ENCODE assay signal across 8 mouse cellular contexts in the genomic region with DNA sequence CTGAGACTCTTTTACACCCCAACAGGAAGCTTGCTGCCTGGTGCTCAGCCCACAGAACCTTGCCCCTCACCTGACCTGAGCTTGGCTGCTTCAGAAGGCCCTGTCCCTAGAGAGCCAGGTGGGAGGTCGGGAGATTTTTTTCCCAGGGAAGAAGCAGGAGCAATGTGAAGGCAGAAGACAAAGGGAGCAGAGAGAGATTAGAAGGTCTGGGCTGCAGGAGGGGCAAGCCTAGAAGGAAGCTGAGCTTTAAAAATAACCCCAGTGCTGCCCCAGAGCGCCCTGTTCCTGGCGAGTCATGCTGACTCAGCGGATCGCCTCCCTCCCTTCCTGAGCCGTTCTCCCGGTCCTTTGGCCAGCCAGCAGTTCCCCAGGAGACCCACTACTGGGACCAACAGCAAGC. TPM values are rescaled to one million over a fixed set of nuclear protein-coding genes. Genes with fewer than 3 reads are reported as not detected.
DNase-seq lines count a peak whose midpoint lies in the region; ATAC-seq lines count a peak whose summit lies in the region.

No protein-coding gene starts in this region.

- H3K4me1 ChIP-seq in forebrain, embryonic 13.5 days = peaks cover 42% of the 10 kb centered on the region
- peaks cover 40% of the 10 kb centered on the region for H3K4me1 ChIP-seq in hindbrain, embryonic 14.5 days (replicated peaks; ENCODE audit: control insufficient read depth, insufficient read depth, low read length)
- peaks cover 73% of the 10 kb centered on the region for H3K4me1 ChIP-seq in liver, embryonic 11.5 days (replicated peaks; ENCODE audit: control insufficient read depth, insufficient read depth, low read length)

- H3K27ac ChIP-seq in forebrain, embryonic 13.5 days = no peak overlapping the region
- peak overlapping the region; percentile 51 for H3K27ac ChIP-seq in hindbrain, embryonic 14.5 days
- peak overlapping the region; percentile 94 for H3K27ac ChIP-seq in liver, embryonic 11.5 days (ENCODE audit: low read depth, low read length)

- WGBS in forebrain, embryonic 13.5 days = 32% methylated on average over 7 of the region's 7 CpGs
- 36% methylated on average over 7 of the region's 7 CpGs for WGBS in hindbrain, embryonic 14.5 days
- 21% methylated on average over 7 of the region's 7 CpGs for WGBS in liver, embryonic 11.5 days

- peak; percentile 63 for DNase-seq in A20 (ENCODE audit: low read depth, low spot score)
- DNase-seq in MN1 (ENCODE audit: low spot score) = peak; percentile 58
- no peak for DNase-seq in hindbrain, embryonic 14.5 days (ENCODE audit: low spot score)
- DNase-seq in liver, embryonic 11.5 days (ENCODE audit: low spot score) = no peak
- peak; percentile 82 for DNase-seq in skeletal muscle tissue, adult 2 months (ENCODE audit: low read depth, low spot score)

- no peaks in the 10 kb centered on the region for H3K27me3 ChIP-seq in forebrain, embryonic 13.5 days
- H3K27me3 ChIP-seq in hindbrain, embryonic 14.5 days (ENCODE audit: control insufficient read depth, insufficient read depth, low read length) = no peaks in the 10 kb centered on the region
- no peaks in the 10 kb centered on the region for H3K27me3 ChIP-seq in liver, embryonic 11.5 days (replicated peaks; ENCODE audit: control insufficient read depth, insufficient read depth, low read length)

- peak overlapping the region; percentile 1; the same call in 1 of the 2 replicates for H3K4me2 ChIP-seq in forebrain, embryonic 13.5 days
- peak overlapping the region; percentile 35; the same call in 1 of the 2 replicates for H3K4me2 ChIP-seq in hindbrain, embryonic 14.5 days (replicated peaks)
- peak overlapping the region; percentile 95 for H3K4me2 ChIP-seq in liver, embryonic 11.5 days

- no peak for ATAC-seq in forebrain, embryonic 13.5 days
- ATAC-seq in hindbrain, embryonic 14.5 days (ENCODE audit: low FRiP score) = no peak
- ATAC-seq in liver, embryonic 11.5 days (replicated peaks; ENCODE audit: low FRiP score) = 0 out of 2 replicates have a peak, but pooled peaks have one; percentile 14
- ATAC-seq in inflammation-experienced regulatory T-cells, adult 6 months = no peak
- ATAC-seq in activated CD4-positive, CD25-positive, alpha-beta regulatory T cell, adult 4 months = no peak

- H3K9ac ChIP-seq in forebrain, embryonic 13.5 days = 0 out of 2 replicates have a peak overlapping the region, but pooled peaks have one; percentile 2
- H3K9ac ChIP-seq in hindbrain, embryonic 14.5 days = peak overlapping the region; percentile 36; the same call in 1 of the 2 replicates
- H3K9ac ChIP-seq in liver, embryonic 11.5 days (ENCODE audit: low read depth, low read length) = peak overlapping the region; percentile 92

- H3K36me3 ChIP-seq in forebrain, embryonic 13.5 days (ENCODE audit: poor library complexity, severe bottlenecking) = peaks cover 27% of the 10 kb centered on the region
- H3K36me3 ChIP-seq in hindbrain, embryonic 14.5 days (replicated peaks; ENCODE audit: control insufficient read depth, insufficient read depth) = peaks cover 27% of the 10 kb centered on the region
- peaks cover 11% of the 10 kb centered on the region; the same call in 1 of the 2 replicates for H3K36me3 ChIP-seq in liver, embryonic 11.5 days (ENCODE audit: control insufficient read depth, insufficient read depth, low read length)

- no peaks in the 10 kb centered on the region for H3K9me3 ChIP-seq in forebrain, embryonic 13.5 days (replicated peaks)
- no peaks in the 10 kb centered on the region for H3K9me3 ChIP-seq in hindbrain, embryonic 14.5 days (ENCODE audit: control insufficient read depth, low read length)
- no peaks in the 10 kb centered on the region for H3K9me3 ChIP-seq in liver, embryonic 11.5 days (ENCODE audit: control insufficient read depth, low read length)

- no peak overlapping the region for H3K4me3 ChIP-seq in forebrain, embryonic 13.5 days
- no peak overlapping the region for H3K4me3 ChIP-seq in hindbrain, embryonic 14.5 days (replicated peaks; ENCODE audit: low read length)
- peak overlapping the region; percentile 78 for H3K4me3 ChIP-seq in liver, embryonic 11.5 days (ENCODE audit: low read depth, low read length)

RNA-seq across cellular contexts. Expression of gene Mafg, which starts 3.5 kb away (rescaled TPM):
- 19.8 and 24.1 TPM in 2 replicates for polyA plus RNA-seq in forebrain, embryonic 13.5 days (2015; fragmentation: Nextera tagmentation; extraction: Ambion mirVana)
- polyA plus RNA-seq in hindbrain, embryonic 14.5 days (2014; fragmentation: Nextera tagmentation; extraction: Ambion mirVana) = 35.4 and 37.8 TPM in 2 replicates
- 32.6 and 34.8 TPM in 2 replicates for polyA plus RNA-seq in liver, embryonic 11.5 days (2014; fragmentation: Nextera tagmentation; extraction: Ambion mirVana)
- polyA plus RNA-seq in inflammation-experienced regulatory T-cells, adult 6 months (2017; shearing (Covaris generic)) = 10 to 100 TPM; 15.3 to 15.8 (median 15.5) TPM
- 10 to 100 TPM; 10.7 to 14.3 TPM for polyA plus RNA-seq in activated CD4-positive, CD25-positive, alpha-beta regulatory T cell, adult 4 months (2017; shearing (Covaris generic))

RNA-seq across cellular contexts. Expression of gene Sirt7, which starts 4.9 kb away (rescaled TPM):
- 42.7 and 43.1 TPM in 2 replicates for polyA plus RNA-seq in forebrain, embryonic 13.5 days (2015; fragmentation: Nextera tagmentation; extraction: Ambion mirVana)
- polyA plus RNA-seq in hindbrain, embryonic 14.5 days (2014; fragmentation: Nextera tagmentation; extraction: Ambion mirVana) = 35.5 and 37.0 TPM in 2 replicates
- 48.6 and 54.8 TPM in 2 replicates for polyA plus RNA-seq in liver, embryonic 11.5 days (2014; fragmentation: Nextera tagmentation; extraction: Ambion mirVana)
- 10 to 100 TPM; 55.1 to 61.4 (median 60.4) TPM for polyA plus RNA-seq in inflammation-experienced regulatory T-cells, adult 6 months (2017; shearing (Covaris generic))
- polyA plus RNA-seq in activated CD4-positive, CD25-positive, alpha-beta regulatory T cell, adult 4 months (2017; shearing (Covaris generic)) = 10 to 100 TPM; 50.8 to 61.8 TPM

RNA-seq across cellular contexts. Expression of gene Pcyt2, which starts 12.2 kb away (rescaled TPM):
- polyA plus RNA-seq in forebrain, embryonic 13.5 days (2015; fragmentation: Nextera tagmentation; extraction: Ambion mirVana) = 140 and 159 TPM in 2 replicates
- 173 and 181 TPM in 2 replicates for polyA plus RNA-seq in hindbrain, embryonic 14.5 days (2014; fragmentation: Nextera tagmentation; extraction: Ambion mirVana)
- polyA plus RNA-seq in liver, embryonic 11.5 days (2014; fragmentation: Nextera tagmentation; extraction: Ambion mirVana) = 165 and 175 TPM in 2 replicates
- 100 to 1,000 TPM in 2 of 3 experiments, 10 to 100 TPM in 1; 66.1 to 124 (median 113) TPM for polyA plus RNA-seq in inflammation-experienced regulatory T-cells, adult 6 months (2017; shearing (Covaris generic))
- polyA plus RNA-seq in activated CD4-positive, CD25-positive, alpha-beta regulatory T cell, adult 4 months (2017; shearing (Covaris generic)) = 100 to 1,000 TPM in 1 of 2 experiments, 10 to 100 TPM in 1; 84.5 to 112 TPM

RNA-seq across cellular contexts. Expression of gene Pycr1, which starts 13.7 kb away (rescaled TPM):
- 23.9 and 25.5 TPM in 2 replicates for polyA plus RNA-seq in forebrain, embryonic 13.5 days (2015; fragmentation: Nextera tagmentation; extraction: Ambion mirVana)
- 16.8 and 17.9 TPM in 2 replicates for polyA plus RNA-seq in hindbrain, embryonic 14.5 days (2014; fragmentation: Nextera tagmentation; extraction: Ambion mirVana)
- 18.5 and 21.2 TPM in 2 replicates for polyA plus RNA-seq in liver, embryonic 11.5 days (2014; fragmentation: Nextera tagmentation; extraction: Ambion mirVana)
- polyA plus RNA-seq in inflammation-experienced regulatory T-cells, adult 6 months (2017; shearing (Covaris generic)) = 1 to 10 TPM in 1 of 3 experiments, under 1 TPM in 1, not detected in 1; 0.86 to 1.7 TPM
- under 1 TPM in 1 of 2 experiments, not detected in 1; 0.48 TPM for polyA plus RNA-seq in activated CD4-positive, CD25-positive, alpha-beta regulatory T cell, adult 4 months (2017; shearing (Covaris generic))

RNA-seq across cellular contexts. Expression of gene Myadml2, which starts 18.0 kb away (rescaled TPM):
- polyA plus RNA-seq in forebrain, embryonic 13.5 days (2015; fragmentation: Nextera tagmentation; extraction: Ambion mirVana) = 0.25 and 0.81 TPM in 2 replicates
- 1.1 and 1.4 TPM in 2 replicates for polyA plus RNA-seq in hindbrain, embryonic 14.5 days (2014; fragmentation: Nextera tagmentation; extraction: Ambion mirVana)
- 0.34 and 0.60 TPM in 2 replicates for polyA plus RNA-seq in liver, embryonic 11.5 days (2014; fragmentation: Nextera tagmentation; extraction: Ambion mirVana)
- polyA plus RNA-seq in inflammation-experienced regulatory T-cells, adult 6 months (2017; shearing (Covaris generic)) = not detected
- not detected for polyA plus RNA-seq in activated CD4-positive, CD25-positive, alpha-beta regulatory T cell, adult 4 months (2017; shearing (Covaris generic))

Comparison
In these comparisons a context has a peak if more than half of its experiments do, and no peak if none do; other contexts are left out.
1. DNase-seq: peak in A20 (single experiment), MN1 (single experiment) and skeletal muscle tissue, adult 2 months (single experiment); none in hindbrain, embryonic 14.5 days (single experiment) and liver, embryonic 11.5 days (single experiment).
2. H3K4me2 ChIP-seq: peak in every context shown above with its lines; median percentile 95 in liver, embryonic 11.5 days; 35 in hindbrain, embryonic 14.5 days; 1 in forebrain, embryonic 13.5 days.
3. H3K9ac ChIP-seq: peak in every context shown above with its lines; median percentile 92 in liver, embryonic 11.5 days; 36 in hindbrain, embryonic 14.5 days; 2 in forebrain, embryonic 13.5 days.